Mouse (Mus musculus): ENCODE measurements around the gene Gm20388.

- TF ChIP-seq CTCF (IDR thresholded peaks at IDR 0.05; ENCODE audit: control insufficient read depth, insufficient read depth, low read length): no peak
- TF ChIP-seq POLR2A (IDR thresholded peaks at IDR 0.05; ENCODE audit: borderline replicate concordance, control insufficient read depth, low read depth, low read length): no peak
Observed at GRCm38 (mm10) chr8:122520611-122521010, 2610.0 kb downstream of the Gm20388 start.

Data from bone marrow, adult 2 months (tissue).